Mouse (Mus musculus) spleen, adult 2 months (tissue): ENCODE data around the gene Lilra5.

Experiments
- CTCF ChIP-seq: fragments of 200-500 bp; IDR thresholded peaks from 2 replicates; pipeline ENCODE4 v1.5.1; 2011; ENCODE audit warnings: mild to moderate bottlenecking, inconsistent platforms; ENCODE audit not compliant: insufficient read depth, insufficient read length, insufficient replicate concordance; ENCODE audit errors: extremely low read depth
- POLR2A ChIP-seq: fragments of 200-500 bp; IDR thresholded peaks from 2 replicates; pipeline ENCODE4 v1.6.1; 2011; ENCODE audit warnings: low read depth, low read length, inconsistent platforms

DNA sequence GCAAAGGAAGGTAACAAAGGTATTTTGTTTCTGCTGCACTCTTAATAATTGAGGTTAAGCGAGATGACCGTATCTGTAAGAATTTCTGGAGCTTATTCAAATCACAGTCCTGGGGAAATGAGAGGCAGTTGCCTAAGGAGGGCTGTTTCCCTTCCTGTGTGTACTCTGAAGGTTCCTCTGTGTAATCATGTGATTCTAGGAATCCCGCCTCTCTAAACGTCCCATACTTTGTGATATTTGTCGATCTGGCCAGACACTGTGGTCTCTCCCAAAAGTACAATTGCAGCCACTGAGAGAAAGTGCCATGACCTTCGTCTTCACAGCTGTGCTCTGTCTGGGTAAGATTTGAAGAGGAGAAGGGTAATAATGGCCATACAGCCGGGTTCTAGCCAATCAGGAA is at the start of gene Lilra5:
- no peak for TF ChIP-seq CTCF
- no peak for TF ChIP-seq POLR2A
